Mouse (Mus musculus) MEL (cell line): ENCODE measurements around the gene Sparcl1. TPM values are rescaled to one million over a fixed set of nuclear protein-coding genes. Genes with fewer than 3 reads are reported as not detected.

Source experiments
- DNase-seq: peaks from one replicate; pipeline ENCODE4 v3.0.0; 2011; ENCODE audit warnings: low read depth, low spot score
- H3K27ac ChIP-seq: 2 replicates; pipeline ENCODE4 v1.5.1; 2012; ENCODE audit warnings: low read depth, mild to moderate bottlenecking, control low read depth, low read length, moderate library complexity; ENCODE audit not compliant: control insufficient read depth
- H3K27me3 ChIP-seq, 2 experiments: fragments of 150-350 bp in 1 of 2; sonication (generic) in 1 of 2; 2 replicates each; pipeline ENCODE4 v1.6.1; 2012; ENCODE audit warnings: low read length in 2 of 2, mild to moderate bottlenecking in 2 of 2, improper control_type of control experiment in 1 of 2, moderate library complexity in 1 of 2; ENCODE audit not compliant: insufficient read depth in 2 of 2, control insufficient read depth in 1 of 2
- H3K36me3 ChIP-seq, 2 experiments: 2 replicates each; pipeline ENCODE4 v1.6.1; 2012 to 2014; ENCODE audit warnings: low read length in 2 of 2, improper control_type of control experiment in 1 of 2, inconsistent platforms in 1 of 2, mild to moderate bottlenecking in 1 of 2; ENCODE audit not compliant: insufficient read depth in 2 of 2, control insufficient read depth in 1 of 2
- H3K4me1 ChIP-seq, 2 experiments: fragments of 150-350 bp in 1 of 2; sonication (generic) in 1 of 2; 2 replicates each; pipeline ENCODE4 v1.6.1; 2012; ENCODE audit warnings: low read length in 2 of 2, improper control_type of control experiment in 1 of 2, mild to moderate bottlenecking in 1 of 2; ENCODE audit not compliant: insufficient read depth in 2 of 2, control insufficient read depth in 1 of 2
- H3K4me3 ChIP-seq, 2 experiments: fragments of 150-350 bp in 1 of 2; sonication (generic) in 1 of 2; 2 replicates each; pipeline ENCODE4 v1.5.1; 2012; ENCODE audit warnings: low read depth in 2 of 2, low read length in 2 of 2, mild to moderate bottlenecking in 2 of 2, moderate library complexity in 2 of 2, control low read depth in 1 of 2, improper control_type of control experiment in 1 of 2; ENCODE audit not compliant: control insufficient read depth in 1 of 2, insufficient read depth in 1 of 2
- H3K79me2 ChIP-seq: 2 replicates; pipeline ENCODE4 v1.6.1; 2012; ENCODE audit warnings: mild to moderate bottlenecking, low read length, moderate library complexity; ENCODE audit not compliant: control insufficient read depth, poor library complexity, insufficient read depth
- H3K9ac ChIP-seq: 2 replicates; pipeline ENCODE4 v1.6.1; 2012; ENCODE audit warnings: low read depth, mild to moderate bottlenecking, control low read depth, low read length, moderate library complexity; ENCODE audit not compliant: control insufficient read depth, poor library complexity, severe bottlenecking
- H3K9me3 ChIP-seq: fragments of 150-350 bp; sonication (generic); replicated peaks from 2 replicates; pipeline ENCODE4 v1.6.1; 2012; ENCODE audit warnings: mild to moderate bottlenecking, low read length, improper control_type of control experiment, moderate library complexity; ENCODE audit not compliant: insufficient read depth
- CTCF ChIP-seq, 3 experiments: IDR thresholded peaks in 2 of 3; conservative IDR thresholded peaks in 1 of 3; 2 replicates each; pipeline ENCODE4 v1.5.1; 2011 to 2012; ENCODE audit warnings: low read length in 3 of 3, low read depth in 2 of 3, mild to moderate bottlenecking in 2 of 3, improper control_type of control experiment in 1 of 3, inconsistent platforms in 1 of 3, mixed read lengths in 1 of 3, moderate library complexity in 1 of 3; ENCODE audit not compliant: control insufficient read depth in 1 of 3, insufficient read depth in 1 of 3, poor library complexity in 1 of 3, severe bottlenecking in 1 of 3
- E2F4 ChIP-seq: IDR thresholded peaks from 2 replicates; pipeline ENCODE4 v1.6.1; 2011; ENCODE audit warnings: low read depth, low read length, improper control_type of control experiment, borderline replicate concordance
- EP300 ChIP-seq, 2 experiments: IDR thresholded peaks; 2 replicates each; pipeline ENCODE4 v1.6.1; 2011; ENCODE audit warnings: improper control_type of control experiment in 2 of 2, low read length in 2 of 2, low read depth in 1 of 2, mild to moderate bottlenecking in 1 of 2
- GATA1 ChIP-seq: IDR thresholded peaks from 2 replicates; pipeline ENCODE4 v1.6.1; 2011; ENCODE audit warnings: low read depth, low read length, improper control_type of control experiment
- JUND ChIP-seq: IDR thresholded peaks from 2 replicates; pipeline ENCODE4 v1.6.1; 2011; ENCODE audit warnings: low read depth, mild to moderate bottlenecking, improper control_type of control experiment, low read length
- KAT2A ChIP-seq: conservative IDR thresholded peaks from 2 replicates; pipeline ENCODE4 v1.6.1; 2012; ENCODE audit warnings: low read depth, low read length, improper control_type of control experiment, inconsistent platforms
- MAFK ChIP-seq: IDR thresholded peaks from 2 replicates; pipeline ENCODE4 v1.6.1; 2011; ENCODE audit warnings: low read depth, mild to moderate bottlenecking, low read length, improper control_type of control experiment, borderline replicate concordance
- NRF1 ChIP-seq: IDR thresholded peaks from 2 replicates; pipeline ENCODE4 v1.6.1; 2014; ENCODE audit warnings: low read depth, mild to moderate bottlenecking, inconsistent platforms, low read length, improper control_type of control experiment, moderate library complexity; ENCODE audit not compliant: poor library complexity, insufficient read depth, severe bottlenecking
- POLR2A ChIP-seq, 2 experiments: IDR thresholded peaks; 2 replicates each; pipeline ENCODE4 v1.6.1; 2011 to 2012; ENCODE audit warnings: low read length in 2 of 2, mild to moderate bottlenecking in 2 of 2, control low read depth in 1 of 2, improper control_type of control experiment in 1 of 2, low read depth in 1 of 2, moderate library complexity in 1 of 2; ENCODE audit not compliant: control insufficient read depth in 1 of 2, insufficient read depth in 1 of 2, poor library complexity in 1 of 2
- SIN3A ChIP-seq: IDR thresholded peaks from 2 replicates; pipeline ENCODE4 v1.6.1; 2012; ENCODE audit warnings: low read length, improper control_type of control experiment, inconsistent platforms
- TBP ChIP-seq: IDR thresholded peaks from 2 replicates; pipeline ENCODE4 v1.8.0; 2011; ENCODE audit warnings: low read depth, low read length, improper control_type of control experiment
- TCF12 ChIP-seq: IDR thresholded peaks from 2 replicates; pipeline ENCODE4 v1.6.1; 2014; ENCODE audit warnings: low read depth, mild to moderate bottlenecking, inconsistent platforms, low read length, improper control_type of control experiment, moderate library complexity
- ZC3H11A ChIP-seq: IDR thresholded peaks from 2 replicates; pipeline ENCODE4 v1.6.1; 2012; ENCODE audit warnings: low read depth, mild to moderate bottlenecking, inconsistent platforms, low read length, improper control_type of control experiment
- polyA plus RNA-seq, 2 experiments: library from polyadenylated mRNA; stranded (reverse) in 1 of 2; unstranded in 1 of 2; fragments of >175 nt in 1 of 2; fragments of >200 nt in 1 of 2; gene quantifications; 2 replicates each; pipeline versions ENCODE4 v1.2.1 to v1.2.4; 2012; ENCODE audit warnings: low replicate concordance in 2 of 2, low read depth in 1 of 2; ENCODE audit not compliant: insufficient read length in 2 of 2, insufficient read depth in 1 of 2, missing spikeins in 1 of 2
- total RNA-seq: library from RNA; depleted of rRNA; stranded (reverse); fragments of 300-350 nt; gene quantifications from 2 replicates; pipeline ENCODE4 v1.2.3, GENCODE M21; 2012

Gene Sparcl1
- total and polyA plus RNA-seq, 3 experiments, result not detected

DNA sequence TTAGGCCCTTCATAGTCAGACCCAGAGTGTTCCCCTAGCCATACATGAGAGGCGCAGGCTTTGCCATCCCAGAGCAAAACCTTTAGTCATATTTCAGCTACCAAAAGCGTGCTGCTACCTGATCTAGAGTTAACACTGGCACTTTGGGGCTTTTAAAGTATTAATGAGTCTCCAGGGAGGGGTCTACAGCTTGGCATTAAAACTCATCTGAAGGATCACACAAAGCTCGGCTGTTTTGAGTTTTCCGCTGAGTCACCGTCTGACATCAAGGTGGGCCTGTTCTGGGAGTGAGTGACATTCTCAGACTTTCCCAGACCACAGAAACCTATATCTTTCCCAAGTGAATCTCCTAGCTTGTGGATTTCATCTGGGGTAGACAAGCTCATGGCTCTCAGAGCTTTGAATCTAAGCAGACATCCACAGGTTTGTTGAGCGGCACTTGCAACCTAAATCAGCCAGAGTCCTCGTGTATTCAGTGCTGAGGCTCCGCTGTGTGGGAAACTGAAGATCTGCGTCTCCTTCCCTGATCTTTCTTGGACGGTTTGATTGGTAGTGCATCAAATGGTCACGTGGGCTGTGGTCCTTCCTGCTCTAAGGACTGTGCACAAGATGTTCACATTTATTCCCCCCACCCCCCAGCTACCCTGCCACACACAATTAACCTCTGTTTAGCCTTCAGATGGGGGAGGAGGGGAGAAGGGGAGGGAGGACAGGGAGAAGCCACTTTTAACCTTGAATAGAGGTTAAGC is 5.2 kb downstream of the Sparcl1 start:
- DNase-seq, result no peak
- Histone ChIP-seq H3K27me3 (peaks cover 0 to 2% of the 10 kb centered on the region in 2 experiments; a peak in 1 of 4 replicates), H3K27ac (no peak overlapping the region), H3K4me1 (no peaks in the 10 kb centered on the region), H3K9me3 (no peaks in the 10 kb centered on the region)
- TF ChIP-seq TCF12, result no peak
- no peak for TF ChIP-seq EP300 (IDR thresholded peaks at IDR 0.05; ENCODE audit: low read depth in 1 of 2, low read length in 2 of 2)
- no peak for TF ChIP-seq E2F4
- TF ChIP-seq ZC3H11A, result no peak
- TF ChIP-seq MAFK, result no peak
- TF ChIP-seq GATA1, result no peak
- TF ChIP-seq CTCF (IDR thresholded peaks at IDR 0.05 in 2 of 3, conservative IDR thresholded peaks at IDR 0.05 in 1 of 3; ENCODE audit: control insufficient read depth in 1 of 3, insufficient read depth in 1 of 3, low read depth in 2 of 3, low read length in 3 of 3, poor library complexity in 1 of 3, severe bottlenecking in 1 of 3), result no peak
- TF ChIP-seq KAT2A, result no peak
- TF ChIP-seq POLR2A (IDR thresholded peaks at IDR 0.05; ENCODE audit: control insufficient read depth in 1 of 2, insufficient read depth in 1 of 2, low read depth in 1 of 2, low read length in 2 of 2, poor library complexity in 1 of 2), result no peak
- TF ChIP-seq JUND, result no peak
- TF ChIP-seq, all 39 proteins: peak for 0
- H3K4me3 ChIP-seq, result no peak overlapping the region
- H3K36me3 ChIP-seq, result no peaks in the 10 kb centered on the region
- H3K79me2 ChIP-seq, result no peaks in the 10 kb centered on the region
- H3K9ac ChIP-seq, result no peak overlapping the region

DNA sequence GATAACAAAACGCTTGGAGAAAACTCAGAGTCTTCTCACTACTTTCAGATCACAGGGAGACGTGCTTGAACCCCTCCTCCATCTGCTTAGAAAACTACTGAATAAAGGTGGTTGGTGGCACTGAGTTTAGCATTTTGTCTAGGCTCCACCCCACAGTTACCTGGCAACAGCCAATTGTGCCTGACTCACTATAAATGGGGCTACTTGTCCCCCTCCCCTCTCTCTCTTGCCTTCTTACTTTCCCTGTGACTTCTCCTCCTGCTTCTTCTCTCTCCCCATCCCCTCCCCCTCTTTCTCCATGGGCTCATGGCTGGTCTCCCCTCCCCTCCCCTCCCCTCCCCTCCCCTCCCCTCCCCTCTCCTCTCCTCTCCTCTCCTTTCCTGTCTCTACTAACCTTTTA is 9.4 kb downstream of the Sparcl1 start:
- H3K9me3 ChIP-seq, result no peaks in the 10 kb centered on the region
- TF ChIP-seq NRF1 (no peak), TCF12 (no peak), TBP (no peak)
- no peaks in the 10 kb centered on the region for H3K4me1 ChIP-seq
- no peaks in the 10 kb centered on the region for H3K79me2 ChIP-seq
- peaks cover 0 to 2% of the 10 kb centered on the region in 2 experiments; a peak in 1 of 4 replicates for H3K27me3 ChIP-seq
- DNase-seq, result no peak
- H3K9ac ChIP-seq, result no peak overlapping the region
- H3K36me3 ChIP-seq, result no peaks in the 10 kb centered on the region
- H3K4me3 ChIP-seq, result no peak overlapping the region
- H3K27ac ChIP-seq, result no peak overlapping the region

DNA sequence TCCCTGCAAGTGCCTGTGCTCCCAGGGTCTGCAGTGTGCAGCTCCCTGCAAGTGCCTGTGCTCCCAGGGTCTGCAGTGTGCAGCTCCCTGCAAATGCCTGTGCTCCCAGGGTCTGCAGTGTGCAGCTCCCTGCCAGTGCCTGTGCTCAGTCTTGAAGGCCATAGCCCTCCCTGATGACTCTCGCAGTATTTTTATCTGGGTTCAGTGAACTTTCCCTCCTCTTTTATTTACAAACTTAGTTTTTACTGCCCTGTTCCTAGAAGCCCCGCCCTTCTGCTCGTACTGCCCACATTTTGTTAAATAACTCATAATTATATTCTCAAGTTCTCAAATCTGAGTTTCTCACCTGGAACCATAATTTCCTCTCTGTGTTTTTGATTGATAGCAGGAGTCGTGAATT is 10.4 kb downstream of the Sparcl1 start:
- DNase-seq, result no peak

More for the DNA sequence above, 10.4 kb downstream of the Sparcl1 start:
- Histone ChIP-seq H3K9me3 (no peaks in the 10 kb centered on the region), H3K4me1 (no peaks in the 10 kb centered on the region), H3K27ac (no peak overlapping the region), H3K36me3 (no peaks in the 10 kb centered on the region), H3K79me2 (no peaks in the 10 kb centered on the region), H3K9ac (no peak overlapping the region), H3K4me3 (no peak overlapping the region), H3K27me3 (peaks cover 0 to 2% of the 10 kb centered on the region in 2 experiments; a peak in 1 of 4 replicates)
- TF ChIP-seq NRF1, result no peak
- TF ChIP-seq EP300 (IDR thresholded peaks at IDR 0.05; ENCODE audit: low read depth in 1 of 2, low read length in 2 of 2), result no peak
- no peak for TF ChIP-seq JUND
- TF ChIP-seq SIN3A, result no peak
